Mouse (Mus musculus) MEL (cell line): ENCODE measurements around the gene Ezh1. TPM values are rescaled to one million over a fixed set of nuclear protein-coding genes. Genes with fewer than 3 reads are reported as not detected.

Experiments used
- DNase-seq: peaks from one replicate; pipeline ENCODE4 v3.0.0; 2011; ENCODE audit warnings: low read depth, low spot score
- H3K27ac ChIP-seq: 2 replicates; pipeline ENCODE4 v1.5.1; 2012; ENCODE audit warnings: low read depth, mild to moderate bottlenecking, control low read depth, low read length, moderate library complexity; ENCODE audit not compliant: control insufficient read depth
- H3K27me3 ChIP-seq, 2 experiments: fragments of 150-350 bp in 1 of 2; sonication (generic) in 1 of 2; 2 replicates each; pipeline ENCODE4 v1.6.1; 2012; ENCODE audit warnings: low read length in 2 of 2, mild to moderate bottlenecking in 2 of 2, improper control_type of control experiment in 1 of 2, moderate library complexity in 1 of 2; ENCODE audit not compliant: insufficient read depth in 2 of 2, control insufficient read depth in 1 of 2
- H3K36me3 ChIP-seq, 2 experiments: 2 replicates each; pipeline ENCODE4 v1.6.1; 2012 to 2014; ENCODE audit warnings: low read length in 2 of 2, improper control_type of control experiment in 1 of 2, inconsistent platforms in 1 of 2, mild to moderate bottlenecking in 1 of 2; ENCODE audit not compliant: insufficient read depth in 2 of 2, control insufficient read depth in 1 of 2
- H3K4me1 ChIP-seq, 2 experiments: fragments of 150-350 bp in 1 of 2; sonication (generic) in 1 of 2; 2 replicates each; pipeline ENCODE4 v1.6.1; 2012; ENCODE audit warnings: low read length in 2 of 2, improper control_type of control experiment in 1 of 2, mild to moderate bottlenecking in 1 of 2; ENCODE audit not compliant: insufficient read depth in 2 of 2, control insufficient read depth in 1 of 2
- H3K4me3 ChIP-seq, 2 experiments: fragments of 150-350 bp in 1 of 2; sonication (generic) in 1 of 2; 2 replicates each; pipeline ENCODE4 v1.5.1; 2012; ENCODE audit warnings: low read depth in 2 of 2, low read length in 2 of 2, mild to moderate bottlenecking in 2 of 2, moderate library complexity in 2 of 2, control low read depth in 1 of 2, improper control_type of control experiment in 1 of 2; ENCODE audit not compliant: control insufficient read depth in 1 of 2, insufficient read depth in 1 of 2
- H3K79me2 ChIP-seq: 2 replicates; pipeline ENCODE4 v1.6.1; 2012; ENCODE audit warnings: mild to moderate bottlenecking, low read length, moderate library complexity; ENCODE audit not compliant: control insufficient read depth, poor library complexity, insufficient read depth
- H3K9ac ChIP-seq: 2 replicates; pipeline ENCODE4 v1.6.1; 2012; ENCODE audit warnings: low read depth, mild to moderate bottlenecking, control low read depth, low read length, moderate library complexity; ENCODE audit not compliant: control insufficient read depth, poor library complexity, severe bottlenecking
- H3K9me3 ChIP-seq: fragments of 150-350 bp; sonication (generic); replicated peaks from 2 replicates; pipeline ENCODE4 v1.6.1; 2012; ENCODE audit warnings: mild to moderate bottlenecking, low read length, improper control_type of control experiment, moderate library complexity; ENCODE audit not compliant: insufficient read depth
- CHD1 ChIP-seq: IDR thresholded peaks from 2 replicates; pipeline ENCODE4 v1.6.1; 2012; ENCODE audit warnings: low read depth, mild to moderate bottlenecking, inconsistent platforms, low read length, improper control_type of control experiment
- CHD2 ChIP-seq: IDR thresholded peaks from 2 replicates; pipeline ENCODE4 v1.6.1; 2011; ENCODE audit warnings: low read length, improper control_type of control experiment
- E2F4 ChIP-seq: IDR thresholded peaks from 2 replicates; pipeline ENCODE4 v1.6.1; 2011; ENCODE audit warnings: low read depth, low read length, improper control_type of control experiment, borderline replicate concordance
- ELF1 ChIP-seq: IDR thresholded peaks from 2 replicates; pipeline ENCODE4 v1.6.1; 2014; ENCODE audit warnings: low read depth, mild to moderate bottlenecking, inconsistent platforms, low read length, improper control_type of control experiment, moderate library complexity
- EP300 ChIP-seq, 2 experiments: IDR thresholded peaks; 2 replicates each; pipeline ENCODE4 v1.6.1; 2011; ENCODE audit warnings: improper control_type of control experiment in 2 of 2, low read length in 2 of 2, low read depth in 1 of 2, mild to moderate bottlenecking in 1 of 2
- GABPA ChIP-seq: IDR thresholded peaks from 2 replicates; pipeline ENCODE4 v1.6.1; 2012; ENCODE audit warnings: low read depth, mild to moderate bottlenecking, inconsistent platforms, low read length, improper control_type of control experiment, moderate library complexity
- GATA1 ChIP-seq: IDR thresholded peaks from 2 replicates; pipeline ENCODE4 v1.6.1; 2011; ENCODE audit warnings: low read depth, low read length, improper control_type of control experiment
- MAFK ChIP-seq: IDR thresholded peaks from 2 replicates; pipeline ENCODE4 v1.6.1; 2011; ENCODE audit warnings: low read depth, mild to moderate bottlenecking, low read length, improper control_type of control experiment, borderline replicate concordance
- MAX ChIP-seq: IDR thresholded peaks from 2 replicates; pipeline ENCODE4 v1.6.1; 2011; ENCODE audit warnings: low read length, improper control_type of control experiment
- MAZ ChIP-seq: IDR thresholded peaks from 2 replicates; pipeline ENCODE4 v1.6.1; 2012; ENCODE audit warnings: low read depth, mild to moderate bottlenecking, inconsistent platforms, low read length, improper control_type of control experiment
- MEF2A ChIP-seq: IDR thresholded peaks from 2 replicates; pipeline ENCODE4 v1.6.1; 2014; ENCODE audit warnings: low read depth, mild to moderate bottlenecking, inconsistent platforms, low read length, improper control_type of control experiment; ENCODE audit not compliant: poor library complexity, insufficient replicate concordance, severe bottlenecking; ENCODE audit errors: extremely low read depth
- MXI1 ChIP-seq: IDR thresholded peaks from 2 replicates; pipeline ENCODE4 v1.6.1; 2011; ENCODE audit warnings: mild to moderate bottlenecking, low read depth, low read length, improper control_type of control experiment
- NELFE ChIP-seq: IDR thresholded peaks from 2 replicates; pipeline ENCODE4 v1.6.1; 2011; ENCODE audit warnings: low read depth, low read length, improper control_type of control experiment
- NRF1 ChIP-seq: IDR thresholded peaks from 2 replicates; pipeline ENCODE4 v1.6.1; 2014; ENCODE audit warnings: low read depth, mild to moderate bottlenecking, inconsistent platforms, low read length, improper control_type of control experiment, moderate library complexity; ENCODE audit not compliant: poor library complexity, insufficient read depth, severe bottlenecking
- POLR2AphosphoS5 ChIP-seq: IDR thresholded peaks from 2 replicates; pipeline ENCODE4 v1.6.1; 2012; ENCODE audit warnings: low read depth, borderline replicate concordance, mild to moderate bottlenecking, inconsistent platforms, low read length, moderate library complexity, mixed read lengths
- RAD21 ChIP-seq: IDR thresholded peaks from 2 replicates; pipeline ENCODE4 v1.6.1; 2011; ENCODE audit warnings: mild to moderate bottlenecking, low read depth, low read length, improper control_type of control experiment
- TAL1 ChIP-seq: IDR thresholded peaks from 2 replicates; pipeline ENCODE4 v1.6.1; 2012; ENCODE audit warnings: mild to moderate bottlenecking, inconsistent platforms, low read length, moderate library complexity, mixed read lengths
- UBTF ChIP-seq: IDR thresholded peaks from 2 replicates; pipeline ENCODE4 v1.6.1; 2012; ENCODE audit warnings: low read depth, mild to moderate bottlenecking, inconsistent platforms, low read length, improper control_type of control experiment, moderate library complexity, borderline replicate concordance; ENCODE audit not compliant: insufficient read depth
- ZC3H11A ChIP-seq: IDR thresholded peaks from 2 replicates; pipeline ENCODE4 v1.6.1; 2012; ENCODE audit warnings: low read depth, mild to moderate bottlenecking, inconsistent platforms, low read length, improper control_type of control experiment
- polyA plus RNA-seq, 2 experiments: library from polyadenylated mRNA; stranded (reverse) in 1 of 2; unstranded in 1 of 2; fragments of >175 nt in 1 of 2; fragments of >200 nt in 1 of 2; gene quantifications; 2 replicates each; pipeline versions ENCODE4 v1.2.1 to v1.2.4; 2012; ENCODE audit warnings: low replicate concordance in 2 of 2, low read depth in 1 of 2; ENCODE audit not compliant: insufficient read length in 2 of 2, insufficient read depth in 1 of 2, missing spikeins in 1 of 2
- total RNA-seq: library from RNA; depleted of rRNA; stranded (reverse); fragments of 300-350 nt; gene quantifications from 2 replicates; pipeline ENCODE4 v1.2.3, GENCODE M21; 2012

The Ezh1 gene
- total and polyA plus RNA-seq, 3 experiments, result 5.0 to 8.4 TPM; not detected in 1

- no peaks in the 10 kb centered on the region for H3K79me2 ChIP-seq
- H3K36me3 ChIP-seq, result no peaks in the 10 kb centered on the region; a peak in 1 of 4 replicates
- no peak overlapping the region for H3K4me3 ChIP-seq
- H3K27me3 ChIP-seq, result peaks cover 1 to 3% of the 10 kb centered on the region in 2 experiments; a peak in 2 of 4 replicates
- no peak overlapping the region for H3K27ac ChIP-seq
- no peaks in the 10 kb centered on the region for H3K9me3 ChIP-seq
- TF ChIP-seq MAFK, result no peak
- no peak for TF ChIP-seq CHD1
- no peak for TF ChIP-seq EP300 (IDR thresholded peaks at IDR 0.05; ENCODE audit: low read depth in 1 of 2, low read length in 2 of 2)
- no peak for TF ChIP-seq TAL1
- TF ChIP-seq CHD2, result no peak
- no peak for TF ChIP-seq MXI1
- no peak for TF ChIP-seq ELF1
- TF ChIP-seq RAD21, result no peak
- TF ChIP-seq NRF1, result no peak
- no peak for TF ChIP-seq GABPA
- TF ChIP-seq E2F4, result no peak
- TF ChIP-seq GATA1, result no peak
- H3K9ac ChIP-seq, result no peak overlapping the region
- peaks cover 0 to under 1% of the 10 kb centered on the region in 2 experiments; a peak in 1 of 4 replicates for H3K4me1 ChIP-seq
- no peak for DNase-seq
Observed at GRCm38 (mm10) chr11:101154648-101155047, 71.6 kb downstream of the Ezh1 start.

DNA sequence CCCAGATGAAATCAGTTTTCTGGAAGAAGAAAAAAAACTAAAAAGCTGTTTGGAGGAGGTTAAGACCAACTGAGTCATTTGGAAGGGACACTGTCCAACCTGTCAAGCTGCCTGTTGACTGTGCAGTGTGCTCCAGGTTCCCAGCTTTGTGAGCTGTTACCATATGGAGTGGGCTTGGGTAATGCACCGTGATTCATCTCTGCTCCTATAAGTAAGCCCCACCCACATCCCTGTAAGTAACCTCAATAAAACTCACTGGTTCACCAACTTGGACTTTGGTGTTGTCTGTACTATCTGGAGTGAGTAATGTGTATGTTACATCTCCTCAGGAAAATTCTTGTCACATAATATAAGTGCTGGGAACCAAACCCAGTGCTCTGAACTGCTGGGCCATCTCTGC, 73.4 kb downstream of the Ezh1 start:
- DNase-seq, result no peak
- TF ChIP-seq NELFE (no peak), E2F4 (no peak), CHD2 (no peak), POLR2AphosphoS5 (no peak), MAX (no peak), MAFK (no peak), TAL1 (no peak), UBTF (no peak), MAZ (no peak), ZC3H11A (no peak), MEF2A (no peak), MXI1 (no peak)
- TF ChIP-seq, all 39 proteins: peak for 0
- H3K4me1 ChIP-seq, result peaks cover 3 to 9% of the 10 kb centered on the region in 2 experiments; a peak in 2 of 4 replicates
- no peaks in the 10 kb centered on the region for H3K79me2 ChIP-seq
- H3K9ac ChIP-seq, result no peak overlapping the region
- no peaks in the 10 kb centered on the region; a peak in 1 of 4 replicates for H3K36me3 ChIP-seq
- H3K4me3 ChIP-seq, result no peak overlapping the region
- H3K27ac ChIP-seq, result no peak overlapping the region
- H3K27me3 ChIP-seq, result peaks cover 0 to 2% of the 10 kb centered on the region in 2 experiments; a peak in 2 of 4 replicates
- no peaks in the 10 kb centered on the region for H3K9me3 ChIP-seq
